Mouse (Mus musculus) MEL (cell line): ENCODE results near the gene Ensa. TPM values are rescaled to one million over a fixed set of nuclear protein-coding genes. Genes with fewer than 3 reads are reported as not detected.
A peak's percentile ranks its signal among the peaks of the same experiment; 100 is the strongest.

ENCODE experiments used
- DNase-seq: peaks from one replicate; pipeline ENCODE4 v3.0.0; 2011; ENCODE audit warnings: low read depth, low spot score
- H3K27ac ChIP-seq: 2 replicates; pipeline ENCODE4 v1.5.1; 2012; ENCODE audit warnings: low read depth, mild to moderate bottlenecking, control low read depth, low read length, moderate library complexity; ENCODE audit not compliant: control insufficient read depth
- H3K27me3 ChIP-seq, 2 experiments: fragments of 150-350 bp in 1 of 2; sonication (generic) in 1 of 2; 2 replicates each; pipeline ENCODE4 v1.6.1; 2012; ENCODE audit warnings: low read length in 2 of 2, mild to moderate bottlenecking in 2 of 2, improper control_type of control experiment in 1 of 2, moderate library complexity in 1 of 2; ENCODE audit not compliant: insufficient read depth in 2 of 2, control insufficient read depth in 1 of 2
- H3K36me3 ChIP-seq, 2 experiments: 2 replicates each; pipeline ENCODE4 v1.6.1; 2012 to 2014; ENCODE audit warnings: low read length in 2 of 2, improper control_type of control experiment in 1 of 2, inconsistent platforms in 1 of 2, mild to moderate bottlenecking in 1 of 2; ENCODE audit not compliant: insufficient read depth in 2 of 2, control insufficient read depth in 1 of 2
- H3K4me1 ChIP-seq, 2 experiments: fragments of 150-350 bp in 1 of 2; sonication (generic) in 1 of 2; 2 replicates each; pipeline ENCODE4 v1.6.1; 2012; ENCODE audit warnings: low read length in 2 of 2, improper control_type of control experiment in 1 of 2, mild to moderate bottlenecking in 1 of 2; ENCODE audit not compliant: insufficient read depth in 2 of 2, control insufficient read depth in 1 of 2
- H3K4me3 ChIP-seq, 2 experiments: fragments of 150-350 bp in 1 of 2; sonication (generic) in 1 of 2; 2 replicates each; pipeline ENCODE4 v1.5.1; 2012; ENCODE audit warnings: low read depth in 2 of 2, low read length in 2 of 2, mild to moderate bottlenecking in 2 of 2, moderate library complexity in 2 of 2, control low read depth in 1 of 2, improper control_type of control experiment in 1 of 2; ENCODE audit not compliant: control insufficient read depth in 1 of 2, insufficient read depth in 1 of 2
- H3K79me2 ChIP-seq: 2 replicates; pipeline ENCODE4 v1.6.1; 2012; ENCODE audit warnings: mild to moderate bottlenecking, low read length, moderate library complexity; ENCODE audit not compliant: control insufficient read depth, poor library complexity, insufficient read depth
- H3K9ac ChIP-seq: 2 replicates; pipeline ENCODE4 v1.6.1; 2012; ENCODE audit warnings: low read depth, mild to moderate bottlenecking, control low read depth, low read length, moderate library complexity; ENCODE audit not compliant: control insufficient read depth, poor library complexity, severe bottlenecking
- H3K9me3 ChIP-seq: fragments of 150-350 bp; sonication (generic); replicated peaks from 2 replicates; pipeline ENCODE4 v1.6.1; 2012; ENCODE audit warnings: mild to moderate bottlenecking, low read length, improper control_type of control experiment, moderate library complexity; ENCODE audit not compliant: insufficient read depth
- CHD1 ChIP-seq: IDR thresholded peaks from 2 replicates; pipeline ENCODE4 v1.6.1; 2012; ENCODE audit warnings: low read depth, mild to moderate bottlenecking, inconsistent platforms, low read length, improper control_type of control experiment
- CHD2 ChIP-seq: IDR thresholded peaks from 2 replicates; pipeline ENCODE4 v1.6.1; 2011; ENCODE audit warnings: low read length, improper control_type of control experiment
- E2F4 ChIP-seq: IDR thresholded peaks from 2 replicates; pipeline ENCODE4 v1.6.1; 2011; ENCODE audit warnings: low read depth, low read length, improper control_type of control experiment, borderline replicate concordance
- EP300 ChIP-seq, 2 experiments: IDR thresholded peaks; 2 replicates each; pipeline ENCODE4 v1.6.1; 2011; ENCODE audit warnings: improper control_type of control experiment in 2 of 2, low read length in 2 of 2, low read depth in 1 of 2, mild to moderate bottlenecking in 1 of 2
- ETS1 ChIP-seq: IDR thresholded peaks from 2 replicates; pipeline ENCODE4 v1.6.1; 2012; ENCODE audit warnings: low read depth, mild to moderate bottlenecking, inconsistent platforms, low read length, improper control_type of control experiment, moderate library complexity
- GABPA ChIP-seq: IDR thresholded peaks from 2 replicates; pipeline ENCODE4 v1.6.1; 2012; ENCODE audit warnings: low read depth, mild to moderate bottlenecking, inconsistent platforms, low read length, improper control_type of control experiment, moderate library complexity
- HCFC1 ChIP-seq: IDR thresholded peaks from 2 replicates; pipeline ENCODE4 v1.6.1; 2012; ENCODE audit warnings: low read depth, mild to moderate bottlenecking, inconsistent platforms, low read length, improper control_type of control experiment, moderate library complexity
- JUND ChIP-seq: IDR thresholded peaks from 2 replicates; pipeline ENCODE4 v1.6.1; 2011; ENCODE audit warnings: low read depth, mild to moderate bottlenecking, improper control_type of control experiment, low read length
- KAT2A ChIP-seq: conservative IDR thresholded peaks from 2 replicates; pipeline ENCODE4 v1.6.1; 2012; ENCODE audit warnings: low read depth, low read length, improper control_type of control experiment, inconsistent platforms
- MAX ChIP-seq: IDR thresholded peaks from 2 replicates; pipeline ENCODE4 v1.6.1; 2011; ENCODE audit warnings: low read length, improper control_type of control experiment
- MAZ ChIP-seq: IDR thresholded peaks from 2 replicates; pipeline ENCODE4 v1.6.1; 2012; ENCODE audit warnings: low read depth, mild to moderate bottlenecking, inconsistent platforms, low read length, improper control_type of control experiment
- MEF2A ChIP-seq: IDR thresholded peaks from 2 replicates; pipeline ENCODE4 v1.6.1; 2014; ENCODE audit warnings: low read depth, mild to moderate bottlenecking, inconsistent platforms, low read length, improper control_type of control experiment; ENCODE audit not compliant: poor library complexity, insufficient replicate concordance, severe bottlenecking; ENCODE audit errors: extremely low read depth
- MXI1 ChIP-seq: IDR thresholded peaks from 2 replicates; pipeline ENCODE4 v1.6.1; 2011; ENCODE audit warnings: mild to moderate bottlenecking, low read depth, low read length, improper control_type of control experiment
- MYB ChIP-seq: IDR thresholded peaks from 2 replicates; pipeline ENCODE4 v1.6.1; 2011; ENCODE audit warnings: mild to moderate bottlenecking, low read depth, low read length, improper control_type of control experiment
- MYC ChIP-seq: IDR thresholded peaks from 2 replicates; pipeline ENCODE4 v1.6.1; 2011; ENCODE audit warnings: low read depth, mild to moderate bottlenecking, low read length, improper control_type of control experiment, moderate library complexity
- NRF1 ChIP-seq: IDR thresholded peaks from 2 replicates; pipeline ENCODE4 v1.6.1; 2014; ENCODE audit warnings: low read depth, mild to moderate bottlenecking, inconsistent platforms, low read length, improper control_type of control experiment, moderate library complexity; ENCODE audit not compliant: poor library complexity, insufficient read depth, severe bottlenecking
- POLR2A ChIP-seq, 2 experiments: IDR thresholded peaks; 2 replicates each; pipeline ENCODE4 v1.6.1; 2011 to 2012; ENCODE audit warnings: low read length in 2 of 2, mild to moderate bottlenecking in 2 of 2, control low read depth in 1 of 2, improper control_type of control experiment in 1 of 2, low read depth in 1 of 2, moderate library complexity in 1 of 2; ENCODE audit not compliant: control insufficient read depth in 1 of 2, insufficient read depth in 1 of 2, poor library complexity in 1 of 2
- POLR2AphosphoS2 ChIP-seq: IDR thresholded peaks from 2 replicates; pipeline ENCODE4 v1.6.1; 2011; ENCODE audit warnings: low read length, improper control_type of control experiment
- POLR2AphosphoS5 ChIP-seq: IDR thresholded peaks from 2 replicates; pipeline ENCODE4 v1.6.1; 2012; ENCODE audit warnings: low read depth, borderline replicate concordance, mild to moderate bottlenecking, inconsistent platforms, low read length, moderate library complexity, mixed read lengths
- RCOR1 ChIP-seq: IDR thresholded peaks from 2 replicates; pipeline ENCODE4 v1.6.1; 2012; ENCODE audit warnings: low read depth, mild to moderate bottlenecking, inconsistent platforms, low read length, improper control_type of control experiment
- TAL1 ChIP-seq: IDR thresholded peaks from 2 replicates; pipeline ENCODE4 v1.6.1; 2012; ENCODE audit warnings: mild to moderate bottlenecking, inconsistent platforms, low read length, moderate library complexity, mixed read lengths
- TBP ChIP-seq: IDR thresholded peaks from 2 replicates; pipeline ENCODE4 v1.8.0; 2011; ENCODE audit warnings: low read depth, low read length, improper control_type of control experiment
- TCF12 ChIP-seq: IDR thresholded peaks from 2 replicates; pipeline ENCODE4 v1.6.1; 2014; ENCODE audit warnings: low read depth, mild to moderate bottlenecking, inconsistent platforms, low read length, improper control_type of control experiment, moderate library complexity
- UBTF ChIP-seq: IDR thresholded peaks from 2 replicates; pipeline ENCODE4 v1.6.1; 2012; ENCODE audit warnings: low read depth, mild to moderate bottlenecking, inconsistent platforms, low read length, improper control_type of control experiment, moderate library complexity, borderline replicate concordance; ENCODE audit not compliant: insufficient read depth
- USF2 ChIP-seq, 2 experiments: IDR thresholded peaks; 2 replicates each; pipeline ENCODE4 v1.6.1; 2011 to 2012; ENCODE audit warnings: improper control_type of control experiment in 2 of 2, low read length in 2 of 2, borderline replicate concordance in 1 of 2, inconsistent platforms in 1 of 2, low read depth in 1 of 2, mild to moderate bottlenecking in 1 of 2; ENCODE audit not compliant: insufficient read depth in 1 of 2
- ZC3H11A ChIP-seq: IDR thresholded peaks from 2 replicates; pipeline ENCODE4 v1.6.1; 2012; ENCODE audit warnings: low read depth, mild to moderate bottlenecking, inconsistent platforms, low read length, improper control_type of control experiment
- polyA plus RNA-seq, 2 experiments: library from polyadenylated mRNA; stranded (reverse) in 1 of 2; unstranded in 1 of 2; fragments of >175 nt in 1 of 2; fragments of >200 nt in 1 of 2; gene quantifications; 2 replicates each; pipeline versions ENCODE4 v1.2.1 to v1.2.4; 2012; ENCODE audit warnings: low replicate concordance in 2 of 2, low read depth in 1 of 2; ENCODE audit not compliant: insufficient read length in 2 of 2, insufficient read depth in 1 of 2, missing spikeins in 1 of 2
- total RNA-seq: library from RNA; depleted of rRNA; stranded (reverse); fragments of 300-350 nt; gene quantifications from 2 replicates; pipeline ENCODE4 v1.2.3, GENCODE M21; 2012

The Ensa gene
- total and polyA plus RNA-seq, 3 experiments = 85.2 to 90.5 TPM; not detected in 1

- TF ChIP-seq MAX (peak; percentile 93), POLR2AphosphoS5 (no peak; the same call in 1 of the 2 replicates), NRF1 (no peak), TCF12 (peak; percentile 54), MAZ (peak; percentile 87), CHD1 (peak; percentile 54; the same call in 1 of the 2 replicates), UBTF (no peak), RCOR1 (peak; percentile 67), ZC3H11A (no peak), GABPA (no peak), POLR2A (IDR thresholded peaks at IDR 0.05; ENCODE audit: control insufficient read depth in 1 of 2, insufficient read depth in 1 of 2, low read depth in 1 of 2, low read length in 2 of 2, poor library complexity in 1 of 2) (peak in 1 of 2 experiments; percentile 69; a peak in 2 of 4 replicates), EP300 (IDR thresholded peaks at IDR 0.05; ENCODE audit: low read depth in 1 of 2, low read length in 2 of 2) (peak; percentile 81 to 82), MXI1 (peak; percentile 80; the same call in 1 of the 2 replicates), HCFC1 (peak; percentile 56), CHD2 (no peak), USF2 (IDR thresholded peaks at IDR 0.05; ENCODE audit: borderline replicate concordance in 1 of 2, insufficient read depth in 1 of 2, low read depth in 1 of 2, low read length in 2 of 2) (no peak), JUND (peak; percentile 83; the same call in 1 of the 2 replicates), MYB (peak; percentile 19; the same call in 1 of the 2 replicates), TAL1 (peak; percentile 95), TBP (peak; percentile 96), KAT2A (no peak)
Observed at GRCm38 (mm10) chr3:95645313-95646235, 20.8 kb downstream of the Ensa start (continued).

GRCm38 (mm10) chr3:95648016-95648415 is 23.2 kb downstream of the Ensa start:
- no peak for TF ChIP-seq JUND
- no peak for TF ChIP-seq MYC
- no peak for TF ChIP-seq MEF2A
- TF ChIP-seq TCF12 = no peak
- TF ChIP-seq POLR2AphosphoS2 = no peak
- no peak for TF ChIP-seq E2F4
- no peak for TF ChIP-seq NRF1
- no peak for TF ChIP-seq ETS1
- no peaks in the 10 kb centered on the region for H3K9me3 ChIP-seq
- H3K27ac ChIP-seq = no peak overlapping the region
- no peak overlapping the region for H3K4me3 ChIP-seq
- DNase-seq = no peak
- no peaks in the 10 kb centered on the region for H3K79me2 ChIP-seq
- peaks cover 0 to 57% of the 10 kb centered on the region in 2 experiments; a peak in 2 of 4 replicates for H3K36me3 ChIP-seq
- peaks cover 32 to 59% of the 10 kb centered on the region in 2 experiments for H3K4me1 ChIP-seq
- H3K9ac ChIP-seq = no peak overlapping the region
- H3K27me3 ChIP-seq = no peaks in the 10 kb centered on the region
